17 mouse cellular contexts compared by ENCODE assay signal in the genomic region with DNA sequence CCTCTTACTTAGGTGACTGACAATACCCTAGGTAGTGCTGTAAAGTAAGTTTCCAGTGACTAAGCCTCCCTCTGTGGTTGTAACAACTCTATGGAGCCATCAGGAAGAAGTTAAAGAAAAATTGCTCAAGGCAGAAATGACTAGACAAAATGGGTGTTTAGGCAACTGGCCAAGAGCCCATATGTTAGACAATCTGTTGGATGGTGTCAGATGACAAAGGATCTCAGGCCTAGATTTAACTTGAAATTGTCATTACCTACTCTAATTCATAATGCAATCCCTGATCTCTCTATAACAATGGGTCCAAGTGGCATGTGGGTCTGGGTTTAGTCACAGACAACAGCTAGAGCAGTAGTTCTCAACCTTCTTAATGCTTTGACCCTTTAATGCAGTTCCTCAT.
DNase-seq lines count a peak whose midpoint lies in the region; ATAC-seq and TF ChIP-seq lines count a peak whose summit lies in the region.
"Had no signal": no experiment of that assay in that cellular context is flagged by ENCODE, and none has a peak within 500 bp of the region (broad histone marks: within the 10 kb centered on the region; RNA-seq: fewer than 3 reads in every experiment).

No protein-coding gene starts in this region.

- DNase-seq in embryonic facial prominence, embryonic 14.5 days (ENCODE audit: low spot score) = peak; percentile 58
- DNase-seq in embryonic facial prominence, embryonic 10.5 days (ENCODE audit: low spot score) = no peak
- peak; percentile 23 for DNase-seq in midbrain, postnatal 0 days (ENCODE audit: low spot score)
- no peak for DNase-seq in midbrain, embryonic 11.5 days (ENCODE audit: low spot score, missing footprints)
- peak; percentile 67 to 70 for DNase-seq in cerebellum, postnatal 10 days
- peak; percentile 26 to 37 for DNase-seq in left cerebral cortex, postnatal 14 days (ENCODE audit: low spot score in 2 of 2)
- no peak for DNase-seq in spleen, adult 18-20 months
- no peak for DNase-seq in testis, postnatal 14 days (ENCODE audit: low spot score)
- DNase-seq: adrenal gland, adult 8-10 months; gastrocnemius, adult 2 months; kidney, adult 8-10 months; liver, embryonic 13.5 days; thymus, postnatal 36 days had no signal

- no peak overlapping the region for H3K4me2 ChIP-seq in embryonic facial prominence, embryonic 14.5 days (ENCODE audit: low read depth, low read length)
- no peak overlapping the region for H3K4me2 ChIP-seq in midbrain, postnatal 0 days (ENCODE audit: low read depth, low read length, poor library complexity, severe bottlenecking)
- H3K4me2 ChIP-seq in midbrain, embryonic 11.5 days = no peak overlapping the region
- H3K4me2 ChIP-seq: embryonic facial prominence, embryonic 15.5 days; heart, embryonic 12.5 days; hindbrain, embryonic 12.5 days; liver, embryonic 13.5 days had no signal

- H3K4me1 ChIP-seq in embryonic facial prominence, embryonic 14.5 days (ENCODE audit: control insufficient read depth, insufficient read depth, low read length) = no peaks in the 10 kb centered on the region
- H3K4me1 ChIP-seq in embryonic facial prominence, embryonic 10.5 days = no peaks in the 10 kb centered on the region
- H3K4me1 ChIP-seq in midbrain, postnatal 0 days (ENCODE audit: insufficient read depth, low read length) = no peaks in the 10 kb centered on the region
- no peaks in the 10 kb centered on the region for H3K4me1 ChIP-seq in midbrain, embryonic 11.5 days (ENCODE audit: control insufficient read depth, insufficient read depth, low read length)
- H3K4me1 ChIP-seq: embryonic facial prominence, embryonic 15.5 days; heart, embryonic 12.5 days; hindbrain, embryonic 12.5 days; liver, embryonic 13.5 days had no signal

- no peak overlapping the region for H3K27ac ChIP-seq in embryonic facial prominence, embryonic 14.5 days (replicated peaks; ENCODE audit: low read depth, low read length)
- H3K27ac ChIP-seq in embryonic facial prominence, embryonic 10.5 days (replicated peaks) = no peak overlapping the region
- no peak overlapping the region for H3K27ac ChIP-seq in midbrain, postnatal 0 days (ENCODE audit: low read depth, low read length)
- no peak overlapping the region for H3K27ac ChIP-seq in midbrain, embryonic 11.5 days (ENCODE audit: low read depth, low read length)
- H3K27ac ChIP-seq: embryonic facial prominence, embryonic 15.5 days; gastrocnemius, adult 2 months; hindbrain, embryonic 12.5 days; liver, embryonic 13.5 days; macrophage had no signal

- H3K4me3 ChIP-seq in embryonic facial prominence, embryonic 14.5 days (ENCODE audit: low read depth, low read length) = no peak overlapping the region
- H3K4me3 ChIP-seq in embryonic facial prominence, embryonic 10.5 days = no peak overlapping the region
- H3K4me3 ChIP-seq in midbrain, postnatal 0 days (ENCODE audit: low read depth, low read length) = no peak overlapping the region
- H3K4me3 ChIP-seq in midbrain, embryonic 11.5 days (ENCODE audit: low read depth, low read length) = no peak overlapping the region
- H3K4me3 ChIP-seq: embryonic facial prominence, embryonic 15.5 days; gastrocnemius, adult 2 months; heart, embryonic 12.5 days; hindbrain, embryonic 12.5 days; liver, embryonic 13.5 days had no signal

- H3K36me3 ChIP-seq in embryonic facial prominence, embryonic 14.5 days (ENCODE audit: control insufficient read depth, insufficient read depth, low read length) = no peaks in the 10 kb centered on the region
- H3K36me3 ChIP-seq in embryonic facial prominence, embryonic 10.5 days (replicated peaks) = no peaks in the 10 kb centered on the region
- no peaks in the 10 kb centered on the region for H3K36me3 ChIP-seq in midbrain, postnatal 0 days (ENCODE audit: insufficient read depth, low read length)
- no peaks in the 10 kb centered on the region for H3K36me3 ChIP-seq in midbrain, embryonic 11.5 days (ENCODE audit: control insufficient read depth, insufficient read depth, low read length)
- H3K36me3 ChIP-seq: embryonic facial prominence, embryonic 15.5 days; heart, embryonic 12.5 days; hindbrain, embryonic 12.5 days; liver, embryonic 13.5 days had no signal

- no peak for TF ChIP-seq CTCF in midbrain, postnatal 0 days (IDR thresholded peaks at IDR 0.05)

- no peak for ATAC-seq in embryonic facial prominence, embryonic 14.5 days (ENCODE audit: low read depth)
- ATAC-seq in midbrain, postnatal 0 days (ENCODE audit: low FRiP score) = no peak
- ATAC-seq in midbrain, embryonic 11.5 days (ENCODE audit: low FRiP score) = no peak

- no peaks in the 10 kb centered on the region for H3K9me3 ChIP-seq in embryonic facial prominence, embryonic 14.5 days (ENCODE audit: control insufficient read depth, low read length)
- no peaks in the 10 kb centered on the region for H3K9me3 ChIP-seq in embryonic facial prominence, embryonic 10.5 days
- H3K9me3 ChIP-seq in midbrain, postnatal 0 days (ENCODE audit: low read length) = no peaks in the 10 kb centered on the region
- no peaks in the 10 kb centered on the region for H3K9me3 ChIP-seq in midbrain, embryonic 11.5 days (ENCODE audit: control insufficient read depth, low read length)
- H3K9me3 ChIP-seq: embryonic facial prominence, embryonic 15.5 days; heart, embryonic 12.5 days; hindbrain, embryonic 12.5 days; liver, embryonic 13.5 days had no signal

- H3K9ac ChIP-seq in embryonic facial prominence, embryonic 14.5 days (ENCODE audit: low read depth, low read length) = no peak overlapping the region
- H3K9ac ChIP-seq in midbrain, postnatal 0 days (replicated peaks; ENCODE audit: low read length, poor library complexity, severe bottlenecking) = no peak overlapping the region
- H3K9ac ChIP-seq in midbrain, embryonic 11.5 days (ENCODE audit: low read length) = no peak overlapping the region
- H3K9ac ChIP-seq: embryonic facial prominence, embryonic 15.5 days; heart, embryonic 12.5 days; hindbrain, embryonic 12.5 days; liver, embryonic 13.5 days had no signal

- no peaks in the 10 kb centered on the region for H3K27me3 ChIP-seq in embryonic facial prominence, embryonic 14.5 days (replicated peaks; ENCODE audit: control insufficient read depth, insufficient read depth, low read length)
- no peaks in the 10 kb centered on the region for H3K27me3 ChIP-seq in embryonic facial prominence, embryonic 10.5 days (replicated peaks; ENCODE audit: low read depth, poor library complexity, severe bottlenecking)
- no peaks in the 10 kb centered on the region for H3K27me3 ChIP-seq in midbrain, postnatal 0 days (ENCODE audit: insufficient read depth, low read length)
- no peaks in the 10 kb centered on the region for H3K27me3 ChIP-seq in midbrain, embryonic 11.5 days (ENCODE audit: control insufficient read depth, insufficient read depth, low read length)
- H3K27me3 ChIP-seq: embryonic facial prominence, embryonic 15.5 days; heart, embryonic 12.5 days; hindbrain, embryonic 12.5 days; liver, embryonic 13.5 days had no signal

- intact Hi-C loops in left cerebral cortex, postnatal 14 days (cut with DNase I) = no loop called here

Comparison
In these comparisons a context has a peak if more than half of its experiments do, and no peak if none do; other contexts are left out.
1. DNase-seq: peak in embryonic facial prominence, embryonic 14.5 days (single experiment), midbrain, postnatal 0 days (single experiment), cerebellum, postnatal 10 days (2 of 2) and left cerebral cortex, postnatal 14 days (2 of 2); none in embryonic facial prominence, embryonic 10.5 days (single experiment), midbrain, embryonic 11.5 days (single experiment), spleen, adult 18-20 months (0 of 2) and testis, postnatal 14 days (single experiment).